Mouse (Mus musculus) ovary, postnatal 10 days (tissue): ENCODE measurements at regions not wholly inside any gene's neighbourhood (a gene's known extent, or its start where the extent isn't known, plus 50 kb on each side); places are given as distances from the start of the nearest gene placed in this dataset.
A peak's percentile ranks its signal among the peaks of the same experiment; 100 is the strongest.

Experiments used
- DNase-seq: peaks from one replicate; pipeline ENCODE4 v3.0.0; 2022; ENCODE audit warnings: low spot score

- DNase-seq, result no peak
Measured at GRCm38 (mm10) chr15:51646304-51646703, 2238.4 kb upstream of the Gm7489 start.

- DNase-seq, result no peak
Measured at GRCm38 (mm10) chr15:51652497-51652896, 2232.2 kb upstream of the Gm7489 start.

DNA sequence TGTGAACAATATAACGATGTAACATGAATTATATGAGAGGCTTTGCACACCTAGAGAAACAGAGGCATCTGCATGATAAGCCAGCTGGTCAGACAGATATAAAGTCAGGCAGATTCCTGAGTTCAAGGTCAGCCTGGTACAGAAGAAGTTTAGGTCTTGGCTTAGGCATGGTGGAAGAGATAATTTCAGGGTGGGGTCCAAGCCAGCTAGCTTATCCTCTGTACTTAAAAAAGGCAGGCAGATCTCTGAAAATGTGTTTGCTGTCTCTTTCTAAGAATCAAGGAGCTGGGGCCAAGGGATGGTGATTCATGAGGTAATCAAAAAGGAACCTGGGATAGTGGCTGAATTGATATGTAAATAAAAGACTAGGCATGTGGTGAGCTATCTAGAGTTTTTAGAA lies 2227.1 kb upstream of the Gm7489 start:
- DNase-seq, result no peak

DNA sequence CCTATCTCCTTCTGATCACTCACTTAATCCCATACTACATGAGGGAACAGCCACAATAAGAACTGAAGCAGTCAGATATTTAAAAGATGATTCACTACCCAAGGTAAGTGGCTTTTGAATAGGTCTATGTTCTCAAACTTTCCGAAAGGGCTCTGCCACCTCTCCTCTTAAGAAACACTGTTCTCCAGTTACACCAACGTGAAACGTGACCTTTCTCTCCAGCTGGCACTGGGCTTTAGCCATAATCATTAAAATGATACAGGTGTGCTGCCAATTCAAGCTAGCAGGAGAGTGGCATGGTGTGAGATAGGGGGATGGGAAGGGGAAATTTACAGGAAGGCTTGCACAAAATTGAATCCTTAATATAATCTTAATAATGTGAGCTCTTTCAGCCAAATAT lies 2216.4 kb upstream of the Gm7489 start:
- DNase-seq, result no peak

DNA sequence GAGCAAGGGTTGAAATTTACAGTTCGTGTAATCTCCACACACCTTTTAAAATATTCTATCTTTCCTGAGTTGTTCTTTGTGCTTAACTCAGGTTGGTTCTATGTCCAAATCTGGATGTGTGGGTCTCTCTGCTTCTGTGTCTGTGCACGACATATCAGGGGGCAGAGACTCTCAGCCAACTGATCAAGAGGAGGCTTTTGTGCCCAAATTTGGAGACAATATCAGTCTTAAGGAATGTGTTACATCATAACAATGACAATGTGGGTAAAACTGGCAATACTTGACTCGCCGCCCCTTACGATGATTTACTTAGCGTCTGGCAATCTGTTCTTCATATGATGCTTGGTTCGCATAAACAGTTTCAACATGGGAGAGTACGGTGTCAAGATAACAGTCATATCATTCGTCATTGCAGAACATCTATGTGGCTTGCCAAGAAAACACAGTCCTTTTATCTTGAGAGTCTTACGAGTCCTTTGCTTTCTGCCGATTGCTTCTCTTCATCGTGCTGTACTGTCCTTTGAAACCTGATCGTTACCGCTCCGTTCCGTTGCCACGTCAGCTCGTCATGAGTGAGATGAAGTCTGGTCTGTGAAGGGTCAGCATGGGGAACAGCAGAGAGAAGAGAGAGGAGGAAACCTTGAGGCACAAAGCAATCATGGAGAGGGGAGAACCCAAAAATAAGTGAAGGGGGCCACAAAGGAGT lies 2212.9 kb upstream of the Gm7489 start:
- no peak for DNase-seq

DNA sequence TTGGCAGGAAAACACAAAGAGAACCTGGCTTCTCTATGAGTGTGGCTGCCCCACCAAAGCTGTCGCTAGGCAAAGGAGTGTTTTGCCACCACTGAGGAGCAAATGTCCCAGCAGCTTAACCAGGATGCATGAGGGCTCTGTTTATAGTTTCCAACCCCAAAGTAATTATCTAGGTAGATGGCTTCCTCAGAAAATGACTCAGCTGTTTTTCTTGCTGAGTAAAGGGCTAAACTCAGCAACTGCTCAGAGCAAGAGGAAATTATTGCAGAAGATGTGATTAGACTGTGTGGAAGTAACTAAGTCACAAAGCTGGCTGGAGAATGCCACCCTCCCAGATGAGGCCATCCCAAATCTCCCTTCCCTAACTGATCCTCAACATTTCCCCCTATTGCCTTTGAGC lies 2211.2 kb upstream of the Gm7489 start:
- no peak for DNase-seq

GRCm38 (mm10) chr15:51675291-51675690 lies 2209.4 kb upstream of the Gm7489 start:
- no peak for DNase-seq

DNA sequence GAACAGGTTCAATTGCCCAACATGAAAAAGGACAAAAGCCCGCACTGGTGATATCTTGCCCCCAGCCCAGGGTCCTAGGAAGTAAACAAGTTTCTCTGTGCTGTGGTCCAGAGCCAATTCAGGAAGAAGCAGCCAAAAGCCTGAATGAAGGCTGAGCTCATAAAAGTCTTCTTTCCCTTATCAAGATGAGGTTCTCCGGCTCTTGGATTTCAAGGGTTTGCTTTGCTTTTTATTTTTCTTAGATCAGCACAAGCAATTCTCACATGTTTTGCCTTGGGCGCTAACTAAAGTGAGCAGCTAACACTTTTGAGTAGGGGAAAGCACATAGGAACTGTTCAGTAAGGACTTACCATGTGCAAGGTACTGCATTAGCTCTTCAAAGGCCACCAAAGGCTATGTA lies 2208.0 kb upstream of the Gm7489 start:
- DNase-seq, result no peak

DNA sequence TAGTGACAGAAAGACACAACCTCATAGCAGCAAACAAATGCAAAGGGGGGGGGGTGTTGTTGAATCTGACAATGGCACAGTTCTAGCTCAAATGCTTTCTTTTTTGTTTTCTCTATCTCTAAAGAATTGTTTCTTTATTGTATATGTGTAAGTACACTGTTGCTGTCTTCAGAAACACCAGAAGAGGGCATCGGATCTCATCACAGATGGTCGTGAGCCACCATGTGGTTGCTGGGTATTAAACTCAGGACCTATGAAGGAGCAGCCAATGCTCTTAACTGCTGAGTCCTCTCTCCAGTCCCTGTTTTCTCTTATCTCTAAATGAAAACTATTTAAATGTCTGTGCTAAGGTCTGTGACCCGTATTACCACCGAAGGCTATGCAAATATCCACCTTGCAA lies 2207.4 kb upstream of the Gm7489 start:
- no peak for DNase-seq

DNA sequence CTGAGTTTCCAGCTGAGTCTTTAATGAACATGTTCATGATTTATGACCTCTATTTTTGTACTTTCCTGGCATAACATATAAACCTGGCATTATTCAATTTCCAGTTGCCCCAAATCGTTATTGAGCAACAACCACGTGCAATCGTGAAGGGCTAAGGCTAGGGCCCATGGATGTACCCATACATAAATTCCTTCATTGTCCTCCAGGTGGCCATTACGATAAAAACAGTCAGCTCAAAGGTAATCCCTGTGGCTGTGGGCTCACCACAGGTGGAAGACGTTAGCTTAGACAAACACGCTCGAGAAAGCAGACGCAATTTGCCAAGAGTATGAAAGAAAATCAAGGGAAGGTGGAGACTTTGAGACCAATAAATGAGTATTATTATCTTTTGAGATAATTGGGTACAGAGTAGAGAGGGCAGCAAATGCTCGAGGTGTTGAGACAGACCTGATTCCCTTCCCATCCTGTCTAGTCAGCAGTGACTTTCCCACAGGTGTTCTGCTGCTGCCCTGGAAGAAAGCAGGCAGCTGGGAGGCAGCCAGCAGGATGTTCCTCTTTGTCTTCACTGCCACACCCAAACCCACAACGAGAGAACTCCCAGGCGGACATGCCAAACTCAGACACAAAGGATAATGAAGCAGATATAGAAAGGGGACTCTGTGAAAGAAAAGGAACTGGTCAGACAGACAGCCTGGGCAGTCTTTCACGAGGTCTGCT lies 2205.4 kb upstream of the Gm7489 start:
- DNase-seq, result no peak

- DNase-seq, result no peak
Measured at GRCm38 (mm10) chr15:51680494-51680893, 2204.2 kb upstream of the Gm7489 start.

GRCm38 (mm10) chr15:51681191-51681590 lies 2203.5 kb upstream of the Gm7489 start:
- no peak for DNase-seq

DNA sequence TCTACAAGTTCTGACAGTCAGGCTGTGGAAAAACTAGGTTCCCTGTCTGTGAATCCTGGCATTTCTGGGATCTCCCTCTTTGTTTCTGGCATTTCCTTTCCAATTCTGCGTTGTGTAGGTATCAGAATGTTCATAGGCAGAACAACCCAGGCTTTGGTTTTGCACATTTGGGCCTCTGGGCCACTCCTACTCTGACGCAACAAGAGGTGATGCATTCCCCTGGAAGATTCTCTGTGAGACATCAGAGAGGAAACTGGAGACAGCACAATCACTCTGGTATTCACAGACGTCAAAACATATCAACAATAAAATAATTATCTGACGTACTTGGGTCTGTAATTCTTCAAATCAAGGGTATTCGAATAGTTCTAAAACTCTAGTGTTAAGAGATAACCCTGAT lies 2202.4 kb upstream of the Gm7489 start:
- no peak for DNase-seq

DNA sequence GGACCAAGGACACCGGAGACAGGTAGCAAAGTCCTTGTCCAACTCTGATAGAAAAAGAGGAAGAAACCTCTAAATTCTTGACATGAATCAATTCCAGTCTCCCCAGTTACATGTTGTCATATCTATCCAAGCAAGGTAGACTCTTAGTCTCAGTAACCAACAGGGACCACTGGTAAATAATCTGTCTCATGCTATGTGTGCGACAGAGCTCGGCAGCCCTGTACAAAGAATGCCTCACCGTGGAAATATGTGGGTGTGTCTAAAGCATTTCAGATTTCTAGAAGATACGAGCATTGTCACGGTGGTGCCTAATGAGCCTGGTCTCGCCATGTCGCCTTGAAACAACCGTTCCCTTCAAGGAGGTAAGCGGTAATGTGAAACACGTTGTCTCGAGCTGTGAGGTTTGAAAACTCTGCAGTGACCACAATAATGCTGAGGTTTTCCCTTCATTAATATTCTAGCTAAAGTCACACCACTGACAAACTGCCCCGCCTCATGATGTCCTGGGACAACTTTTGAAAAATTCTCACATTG lies 2197.6 kb upstream of the Gm7489 start:
- DNase-seq, result no peak

DNA sequence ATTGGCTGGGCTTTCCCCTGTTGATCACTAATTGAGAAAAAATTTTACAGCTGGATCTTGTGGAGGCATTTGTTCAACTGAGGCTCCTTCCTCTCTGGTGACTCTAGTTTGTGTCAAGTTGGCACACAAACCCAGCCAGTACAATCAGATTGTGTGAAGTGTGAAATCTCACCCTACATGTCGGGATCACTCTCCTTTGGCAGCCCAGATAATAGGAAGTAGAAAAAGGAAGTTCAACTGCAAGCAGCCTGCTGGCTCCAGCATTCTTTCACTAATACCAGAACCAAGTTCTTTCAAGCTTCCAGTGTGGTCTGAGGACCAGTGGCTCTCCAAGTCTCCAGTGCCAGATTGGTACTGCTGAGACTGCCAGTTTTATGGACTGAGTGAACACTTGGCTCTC lies 2195.2 kb upstream of the Gm7489 start:
- no peak for DNase-seq

DNA sequence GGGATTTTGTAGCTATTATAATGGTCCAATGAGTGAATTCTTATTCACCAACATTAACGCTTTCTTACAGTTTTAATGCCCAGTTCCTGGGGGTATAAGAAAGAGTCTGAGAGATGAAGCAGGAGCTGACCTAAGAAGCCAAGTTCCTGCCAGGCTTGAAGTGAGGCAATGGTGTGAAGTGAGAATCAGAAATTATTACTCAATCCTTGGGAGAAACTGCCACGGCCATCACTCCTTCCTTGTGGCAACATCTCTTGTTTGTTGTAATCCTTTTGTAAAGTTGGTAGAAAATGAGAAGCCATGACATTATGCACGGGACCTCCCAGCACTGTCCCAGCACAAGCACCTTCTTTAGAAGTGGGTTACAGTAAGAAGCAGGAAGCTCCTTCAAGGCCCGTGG lies 2192.0 kb upstream of the Gm7489 start:
- no peak for DNase-seq

GRCm38 (mm10) chr15:51696344-51697016 lies 2188.2 kb upstream of the Gm7489 start:
- DNase-seq, result no peak

- DNase-seq, result no peak
Measured at GRCm38 (mm10) chr15:51704198-51704597, 2180.5 kb upstream of the Gm7489 start.

GRCm38 (mm10) chr15:51709871-51710655 lies 2174.6 kb upstream of the Gm7489 start:
- DNase-seq, result peak; percentile 15

GRCm38 (mm10) chr15:51720873-51721308 lies 2163.8 kb upstream of the Gm7489 start:
- no peak for DNase-seq

DNA sequence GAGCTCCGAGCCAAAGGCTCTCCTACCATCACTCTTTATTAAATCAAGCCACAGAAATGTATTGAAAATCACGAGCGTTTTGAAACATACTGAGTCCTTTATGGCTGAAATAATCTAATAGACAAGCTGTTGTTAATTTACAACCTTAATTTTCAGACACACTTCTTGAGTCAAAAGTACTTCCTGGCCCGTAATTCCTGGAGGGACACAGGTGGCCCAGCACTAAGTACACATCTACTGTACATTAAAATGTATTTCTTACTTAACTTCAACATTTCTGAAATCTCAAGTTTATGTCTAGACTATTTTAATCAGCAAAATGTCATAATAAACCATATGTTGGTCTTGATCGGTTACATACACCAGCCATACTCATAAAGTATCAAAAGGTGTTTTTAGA lies 2163.3 kb upstream of the Gm7489 start:
- no peak for DNase-seq

GRCm38 (mm10) chr15:51724127-51724526 lies 2160.6 kb upstream of the Gm7489 start:
- no peak for DNase-seq
